Mouse (Mus musculus): ENCODE data around the gene Rps6ka3. TPM values are rescaled to one million over a fixed set of nuclear protein-coding genes. Genes with fewer than 3 reads are reported as not detected.

Rps6ka3 gene
- 19.5 and 29.1 TPM in 2 replicates for polyA plus RNA-seq (2012; rRNA removed)

GRCm38 (mm10) chrX:159210007-159210406 lies at the start of gene Rps6ka3:
Gene Rps6ka3 (plus strand): TSS chrX:159210307.

GRCm38 (mm10) chrX:159371831-159372752 lies 162.0 kb downstream of the Rps6ka3 start, which contains the start of gene Eif1ax:
Gene Eif1ax (plus strand): TSS chrX:159372178.

GRCm38 (mm10) chrX:159414130-159414828 lies 204.2 kb downstream of the Rps6ka3 start, which contains the start of gene Map7d2:
Gene Map7d2 (plus strand): TSS chrX:159414572.

Other genes starting within 250 kb of the Rps6ka3 start
- gene Eif1ax, start 161.9 kb downstream of the Rps6ka3 start, polyA plus RNA-seq (2012; rRNA removed) = 68.3 and 92.5 TPM in 2 replicates
- gene Map7d2, start 204.3 kb downstream of the Rps6ka3 start, polyA plus RNA-seq (2012; rRNA removed) = 0.06 and 0.09 TPM in 2 replicates

Measured in colon, adult 2 months (tissue).